Mouse (Mus musculus) thymus, postnatal 25 days (tissue): ENCODE measurements around the gene Hibadh.

Experiments used
- DNase-seq: peaks from one replicate; pipeline ENCODE4 v3.0.0; 2022

Hibadh gene

GRCm38 (mm10) chr6:52567327-52568299 lies 72.6 kb downstream of the Hibadh start:
- no peak for DNase-seq

GRCm38 (mm10) chr6:52565210-52565609 lies 75.0 kb downstream of the Hibadh start:
- DNase-seq = no peak

GRCm38 (mm10) chr6:52562994-52563393 lies 77.2 kb downstream of the Hibadh start:
- no peak for DNase-seq

GRCm38 (mm10) chr6:52559041-52559440 lies 81.1 kb downstream of the Hibadh start:
- no peak for DNase-seq

- no peak for DNase-seq
Measured at GRCm38 (mm10) chr6:52544376-52544775, 95.8 kb downstream of the Hibadh start.

GRCm38 (mm10) chr6:52542464-52542863 lies 97.7 kb downstream of the Hibadh start:
- DNase-seq = no peak

GRCm38 (mm10) chr6:52539911-52540310 lies 100.3 kb downstream of the Hibadh start:
- DNase-seq = no peak

GRCm38 (mm10) chr6:52535072-52535704 lies 105.0 kb downstream of the Hibadh start:
- no peak for DNase-seq

GRCm38 (mm10) chr6:52532144-52532492 lies 108.1 kb downstream of the Hibadh start:
- DNase-seq = no peak

GRCm38 (mm10) chr6:52531366-52532143 lies 108.6 kb downstream of the Hibadh start:
- no peak for DNase-seq

- no peak for DNase-seq
Measured at GRCm38 (mm10) chr6:52530861-52531260, 109.3 kb downstream of the Hibadh start.

GRCm38 (mm10) chr6:52524226-52524625 lies 116.0 kb downstream of the Hibadh start:
- no peak for DNase-seq

GRCm38 (mm10) chr6:52518704-52519103 lies 121.5 kb downstream of the Hibadh start:
- no peak for DNase-seq

- no peak for DNase-seq
Measured at GRCm38 (mm10) chr6:52517272-52517671, 122.9 kb downstream of the Hibadh start.

- DNase-seq = no peak
Measured at GRCm38 (mm10) chr6:52513876-52514405, 126.2 kb downstream of the Hibadh start.

- DNase-seq = no peak
Measured at GRCm38 (mm10) chr6:52508789-52509188, 131.4 kb downstream of the Hibadh start.

GRCm38 (mm10) chr6:52507946-52508345 lies 132.2 kb downstream of the Hibadh start:
- no peak for DNase-seq

- DNase-seq = no peak
Measured at GRCm38 (mm10) chr6:52507171-52507570, 133.0 kb downstream of the Hibadh start.

GRCm38 (mm10) chr6:52505777-52506755 lies 134.1 kb downstream of the Hibadh start:
- no peak for DNase-seq

GRCm38 (mm10) chr6:52504676-52505460 lies 135.3 kb downstream of the Hibadh start:
- no peak for DNase-seq

- no peak for DNase-seq
Measured at GRCm38 (mm10) chr6:52502986-52503385, 137.2 kb downstream of the Hibadh start.
